Mouse (Mus musculus) megakaryocyte, embryonic 14.5 days (primary cell): ENCODE results near the gene Gm47995.

ENCODE experiments used
- FLI1 ChIP-seq: IDR thresholded peaks from 2 replicates; pipeline ENCODE4 v1.6.1; 2012; ENCODE audit warnings: low read length, inconsistent platforms, mixed read lengths
- GATA1 ChIP-seq: IDR thresholded peaks from 3 replicates; pipeline ENCODE4 v1.6.1; 2012; ENCODE audit warnings: mixed read lengths, low read length, inconsistent platforms, borderline replicate concordance

GRCm38 (mm10) chr1:151228320-151228989 is 30.2 kb downstream of the Gm47995 start:
- no peak for TF ChIP-seq GATA1
- no peak for TF ChIP-seq FLI1
